Mouse (Mus musculus): ENCODE results near the gene Eri3. TPM values are rescaled to one million over a fixed set of nuclear protein-coding genes. Genes with fewer than 3 reads are reported as not detected.

The Eri3 gene
- total RNA-seq, 2 experiments from 2014 or later = 257 to 277 TPM

GRCm38 (mm10) chr4:117713303-117714098 is 163.3 kb downstream of the Eri3 start:
- intact Hi-C loops (cut with DNase I) = no loop called here
- DNase-seq = no peak

Small RNAs within 50 kb of the gene (microRNA-seq; reads per million reads assigned to microRNA genes)
- not detected for gene Gm25559

Other genes starting within 250 kb of the Eri3 start
- gene Rnf220, start 53.3 kb upstream of the Eri3 start, total RNA-seq (2021) = 100 to 1,000 TPM; 140 to 143 TPM
- gene Dmap1, start 131.9 kb downstream of the Eri3 start, total RNA-seq (2021) = 10 to 100 TPM; 46.1 to 47.6 TPM
- not detected for gene Gm12845, start 174.0 kb downstream of the Eri3 start, total RNA-seq (2021)
- not detected for gene Klf17, start 215.3 kb downstream of the Eri3 start, total RNA-seq (2021)

Data from left cerebral cortex, postnatal 4 days (tissue).